Mouse (Mus musculus) Muller cell, postnatal 12 days (primary cell): ENCODE measurements at regions not wholly inside any gene's neighbourhood (a gene's known extent, or its start where the extent isn't known, plus 50 kb on each side); places are given as distances from the start of the nearest gene placed in this dataset.
A peak's percentile ranks its signal among the peaks of the same experiment; 100 is the strongest.

ENCODE experiments used
- DNase-seq: peaks from one replicate; pipeline ENCODE4 v3.0.0-alpha.2; 2015; ENCODE audit errors: inconsistent ontology term

DNA sequence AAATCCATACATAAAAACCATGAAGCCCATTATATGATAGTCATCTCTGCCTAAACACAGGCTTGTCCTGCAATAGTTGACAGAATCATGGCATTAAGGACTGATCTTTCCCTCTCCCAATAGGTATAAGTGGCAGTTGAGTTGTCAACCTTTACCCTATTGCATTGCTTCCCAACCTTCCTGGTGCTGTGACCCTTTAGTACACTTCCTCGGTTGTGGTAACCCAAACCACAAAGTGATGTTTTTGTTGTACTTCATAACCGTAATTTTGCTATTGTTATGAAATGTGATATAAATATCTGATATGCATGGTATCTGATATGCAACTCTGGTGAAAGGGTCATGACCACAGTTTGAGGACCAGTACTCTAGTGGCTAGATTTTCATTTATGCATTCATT lies 61.4 kb downstream of the Gm4340 start:
- DNase-seq: no peak

DNA sequence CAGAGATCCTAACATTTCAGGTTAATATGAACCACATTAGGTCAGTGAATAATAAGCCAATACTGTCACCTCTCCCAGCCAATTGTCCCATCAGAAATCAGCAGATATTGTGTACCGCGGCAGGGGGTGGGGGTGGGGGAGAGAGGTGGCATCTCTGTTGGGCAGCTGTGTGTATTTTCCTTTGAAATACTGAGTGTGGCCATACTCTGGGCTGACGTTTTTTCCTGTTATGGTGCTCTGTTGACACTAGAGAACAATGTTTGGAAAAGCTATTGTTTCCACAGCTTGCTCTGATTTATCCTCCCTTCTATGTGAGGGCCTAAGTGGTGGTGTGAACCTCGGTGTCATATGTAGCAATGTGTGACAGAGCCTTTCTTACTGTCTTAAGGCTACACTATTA lies 81.0 kb downstream of the Gm4340 start:
- no peak for DNase-seq

DNA sequence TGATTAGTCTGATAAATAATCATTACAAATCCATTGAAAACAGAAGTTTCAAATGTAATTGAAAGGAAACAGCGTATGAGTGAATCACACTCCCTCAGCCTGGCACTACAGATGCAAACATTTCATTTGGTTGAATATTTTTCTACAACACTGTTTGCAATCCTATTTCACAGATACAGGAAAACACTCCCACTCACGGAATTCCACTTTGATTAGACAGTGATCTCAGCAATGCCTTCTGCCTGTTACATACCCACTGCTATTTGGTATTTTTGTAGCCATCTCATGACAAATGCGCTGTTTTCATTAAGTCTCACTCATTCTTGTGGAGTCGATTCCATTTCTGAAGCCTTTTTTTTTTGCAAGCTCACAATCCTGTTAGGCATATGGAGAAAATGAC lies 105.3 kb downstream of the Gm4340 start:
- DNase-seq: peak; percentile 9
